Mouse (Mus musculus) frontal cortex, postnatal 14 days (tissue): ENCODE results near the gene Trmt2a.

Source experiments
- DNase-seq, 2 experiments: peaks; one replicate each; pipeline ENCODE4 v3.0.0; 2022; ENCODE audit warnings: low spot score in 2 of 2

Trmt2a gene

GRCm38 (mm10) chr16:18248433-18249363 lies at the start of gene Trmt2a, which contains the start of gene Ranbp1:
Gene Trmt2a, plus strand, starts transcription at chr16:18248679.
Gene Ranbp1, minus strand, starts transcription at chr16:18248732.
- DNase-seq = peak; percentile 97 to 98

- DNase-seq = no peak
Measured at GRCm38 (mm10) chr16:18200062-18200461, 48.4 kb upstream of the Trmt2a start.

GRCm38 (mm10) chr16:18201620-18202019 lies 46.9 kb upstream of the Trmt2a start:
- no peak for DNase-seq

GRCm38 (mm10) chr16:18202061-18202460 lies 46.4 kb upstream of the Trmt2a start:
- no peak for DNase-seq

GRCm38 (mm10) chr16:18203430-18204091 lies 44.9 kb upstream of the Trmt2a start:
- DNase-seq = no peak

- DNase-seq = peak in 1 of 2 experiments; percentile 69
Measured at GRCm38 (mm10) chr16:18210701-18211416, 37.6 kb upstream of the Trmt2a start.

GRCm38 (mm10) chr16:18211417-18212171 lies 36.9 kb upstream of the Trmt2a start:
- peak; percentile 78 to 93 for DNase-seq

GRCm38 (mm10) chr16:18213689-18214088 lies 34.8 kb upstream of the Trmt2a start:
- DNase-seq = peak; percentile 64 to 81

GRCm38 (mm10) chr16:18214858-18215257 lies 33.6 kb upstream of the Trmt2a start:
- no peak for DNase-seq

GRCm38 (mm10) chr16:18217579-18217978 lies 30.9 kb upstream of the Trmt2a start, which contains the start of gene Ccdc188:
Gene Ccdc188, plus strand, starts transcription at chr16:18217879.
- DNase-seq = no peak

GRCm38 (mm10) chr16:18218580-18218996 lies 29.9 kb upstream of the Trmt2a start:
- DNase-seq = no peak

- DNase-seq = peak in 1 of 2 experiments; percentile 73
Measured at GRCm38 (mm10) chr16:18220001-18220400, 28.5 kb upstream of the Trmt2a start.

- no peak for DNase-seq
Measured at GRCm38 (mm10) chr16:18220856-18221542, 27.5 kb upstream of the Trmt2a start.

- DNase-seq = no peak
Measured at GRCm38 (mm10) chr16:18221543-18221898, 27.0 kb upstream of the Trmt2a start.

GRCm38 (mm10) chr16:18222188-18222587 lies 26.3 kb upstream of the Trmt2a start:
- DNase-seq = no peak

- no peak for DNase-seq
Measured at GRCm38 (mm10) chr16:18227187-18227586, 21.3 kb upstream of the Trmt2a start.

GRCm38 (mm10) chr16:18227897-18228422 lies 20.5 kb upstream of the Trmt2a start:
- no peak for DNase-seq

GRCm38 (mm10) chr16:18228856-18229255 lies 19.6 kb upstream of the Trmt2a start:
- DNase-seq = no peak

- DNase-seq = peak; percentile 81
Measured at GRCm38 (mm10) chr16:18229622-18230021, 18.9 kb upstream of the Trmt2a start.

- no peak for DNase-seq
Measured at GRCm38 (mm10) chr16:18230617-18231016, 17.9 kb upstream of the Trmt2a start.
